Comparison of ENCODE assay signal across 8 mouse cellular contexts in genomic region chr12:54657226-54657625, GRCm38 (mm10). TPM values are rescaled to one million over a fixed set of nuclear protein-coding genes. Genes with fewer than 3 reads are reported as not detected.
DNase-seq lines count a peak whose midpoint lies in the region; ATAC-seq and TF ChIP-seq lines count a peak whose summit lies in the region.

No protein-coding gene starts in this region.

- H3K9ac ChIP-seq in heart, embryonic 13.5 days = peak overlapping the region; percentile 76
- peak overlapping the region; percentile 72 for H3K9ac ChIP-seq in MEL (ENCODE audit: control insufficient read depth, low read depth, low read length, poor library complexity, severe bottlenecking)
- peak overlapping the region; percentile 80 for H3K9ac ChIP-seq in hindbrain, embryonic 13.5 days
- peak overlapping the region; percentile 85; the same call in 1 of the 2 replicates for H3K9ac ChIP-seq in midbrain, embryonic 11.5 days (ENCODE audit: low read length)

- H3K36me3 ChIP-seq in heart, embryonic 13.5 days = no peaks in the 10 kb centered on the region
- H3K36me3 ChIP-seq in MEL (ENCODE audit: control insufficient read depth in 1 of 2, insufficient read depth in 2 of 2, low read length in 2 of 2) = peaks cover 0 to 21% of the 10 kb centered on the region in 2 experiments; a peak in 2 of 4 replicates
- H3K36me3 ChIP-seq in hindbrain, embryonic 13.5 days = no peaks in the 10 kb centered on the region
- no peaks in the 10 kb centered on the region for H3K36me3 ChIP-seq in midbrain, embryonic 11.5 days (ENCODE audit: control insufficient read depth, insufficient read depth, low read length)

- H3K4me1 ChIP-seq in heart, embryonic 13.5 days = peaks cover 34% of the 10 kb centered on the region
- H3K4me1 ChIP-seq in MEL (ENCODE audit: control insufficient read depth in 1 of 2, insufficient read depth in 2 of 2, low read length in 2 of 2) = peaks cover 13 to 17% of the 10 kb centered on the region in 2 experiments
- H3K4me1 ChIP-seq in hindbrain, embryonic 13.5 days (replicated peaks) = peaks cover 30% of the 10 kb centered on the region
- peaks cover 11% of the 10 kb centered on the region for H3K4me1 ChIP-seq in midbrain, embryonic 11.5 days (ENCODE audit: control insufficient read depth, insufficient read depth, low read length)

- intact Hi-C loops in left cerebral cortex, postnatal 4 days (cut with DNase I) = no loop called here

- TF ChIP-seq POLR2A in MEL (IDR thresholded peaks at IDR 0.05; ENCODE audit: control insufficient read depth in 1 of 2, insufficient read depth in 1 of 2, low read depth in 1 of 2, low read length in 2 of 2, poor library complexity in 1 of 2) = no peak

- TF ChIP-seq EP300 in MEL (IDR thresholded peaks at IDR 0.05; ENCODE audit: low read depth in 1 of 2, low read length in 2 of 2) = no peak

- H3K9me3 ChIP-seq in heart, embryonic 13.5 days = no peaks in the 10 kb centered on the region
- no peaks in the 10 kb centered on the region for H3K9me3 ChIP-seq in MEL (replicated peaks; ENCODE audit: insufficient read depth, low read length)
- no peaks in the 10 kb centered on the region for H3K9me3 ChIP-seq in hindbrain, embryonic 13.5 days
- no peaks in the 10 kb centered on the region for H3K9me3 ChIP-seq in midbrain, embryonic 11.5 days (ENCODE audit: control insufficient read depth, low read length)

- no peak for ATAC-seq in heart, embryonic 13.5 days (ENCODE audit: extremely low read depth, insufficient number of reproducible peaks, low FRiP score, low TSS enrichment)
- ATAC-seq in hindbrain, embryonic 13.5 days (ENCODE audit: low FRiP score) = no peak
- no peak for ATAC-seq in midbrain, embryonic 11.5 days (ENCODE audit: low FRiP score)

- H3K27ac ChIP-seq in heart, embryonic 13.5 days (replicated peaks) = no peak overlapping the region
- peak overlapping the region; percentile 56; the same call in 1 of the 2 replicates for H3K27ac ChIP-seq in MEL (ENCODE audit: control insufficient read depth, low read depth, low read length)
- peak overlapping the region; percentile 86; the same call in 1 of the 2 replicates for H3K27ac ChIP-seq in hindbrain, embryonic 13.5 days
- H3K27ac ChIP-seq in midbrain, embryonic 11.5 days (ENCODE audit: low read depth, low read length) = no peak overlapping the region

- no peak for TF ChIP-seq RAD21 in MEL (IDR thresholded peaks at IDR 0.05; ENCODE audit: low read depth, low read length)

- no peaks in the 10 kb centered on the region for H3K27me3 ChIP-seq in heart, embryonic 13.5 days (replicated peaks)
- H3K27me3 ChIP-seq in MEL (ENCODE audit: control insufficient read depth in 1 of 2, insufficient read depth in 2 of 2, low read length in 2 of 2) = no peaks in the 10 kb centered on the region
- 0 out of 2 replicates have a peak, but pooled peaks cover 2% of the 10 kb centered on the region for H3K27me3 ChIP-seq in hindbrain, embryonic 13.5 days
- H3K27me3 ChIP-seq in midbrain, embryonic 11.5 days (ENCODE audit: control insufficient read depth, insufficient read depth, low read length) = no peaks in the 10 kb centered on the region

- H3K79me2 ChIP-seq in MEL (ENCODE audit: control insufficient read depth, insufficient read depth, low read length, poor library complexity) = peaks cover 23% of the 10 kb centered on the region

- WGBS in heart, embryonic 13.5 days = 48% methylated on average over 2 of the region's 2 CpGs
- WGBS in hindbrain, embryonic 13.5 days = 67% methylated on average over 2 of the region's 2 CpGs
- WGBS in midbrain, embryonic 11.5 days = 68% methylated on average over 2 of the region's 2 CpGs

- no peak for TF ChIP-seq CTCF in MEL (IDR thresholded peaks at IDR 0.05 in 2 of 3, conservative IDR thresholded peaks at IDR 0.05 in 1 of 3; ENCODE audit: control insufficient read depth in 1 of 3, insufficient read depth in 1 of 3, low read depth in 2 of 3, low read length in 3 of 3, poor library complexity in 1 of 3, severe bottlenecking in 1 of 3)

- H3K4me3 ChIP-seq in heart, embryonic 13.5 days = peak overlapping the region; percentile 74
- peak overlapping the region; percentile 57 to 83 for H3K4me3 ChIP-seq in MEL (ENCODE audit: control insufficient read depth in 1 of 2, insufficient read depth in 1 of 2, low read depth in 2 of 2, low read length in 2 of 2)
- H3K4me3 ChIP-seq in hindbrain, embryonic 13.5 days = peak overlapping the region; percentile 58; the same call in 1 of the 2 replicates
- H3K4me3 ChIP-seq in midbrain, embryonic 11.5 days (ENCODE audit: low read depth, low read length) = no peak overlapping the region

- peak overlapping the region; percentile 76 for H3K4me2 ChIP-seq in heart, embryonic 13.5 days
- peak overlapping the region; percentile 65 for H3K4me2 ChIP-seq in hindbrain, embryonic 13.5 days
- peak overlapping the region; percentile 45; the same call in 1 of the 2 replicates for H3K4me2 ChIP-seq in midbrain, embryonic 11.5 days

- no peak for DNase-seq in heart, adult 9 months (ENCODE audit: low spot score in 2 of 2)
- DNase-seq in MEL (ENCODE audit: low read depth, low spot score) = no peak
- DNase-seq in midbrain, embryonic 11.5 days (ENCODE audit: low spot score, missing footprints) = no peak
- no peak for DNase-seq in thymus, postnatal 4 days
- DNase-seq in left cerebral cortex, postnatal 4 days = no peak
- no peak for DNase-seq in left cerebral cortex, adult 8-10 months (ENCODE audit: low spot score in 2 of 2)

TF ChIP-seq in MEL, 35 proteins besides CTCF, POLR2A, EP300 and RAD21:
- TF ChIP-seq GABPA (IDR thresholded peaks at IDR 0.05; ENCODE audit: low read depth, low read length) (no peak), TBP (IDR thresholded peaks at IDR 0.05; ENCODE audit: low read depth, low read length) (0 out of 2 replicates have a peak, but pooled peaks have one; percentile 17), USF1 (IDR thresholded peaks at IDR 0.05; ENCODE audit: low read depth, low read length) (0 out of 2 replicates have a peak, but pooled peaks have one; percentile 29), POLR2AphosphoS5 (IDR thresholded peaks at IDR 0.05; ENCODE audit: borderline replicate concordance, low read depth, low read length) (0 out of 2 replicates have a peak, but pooled peaks have one; percentile 11), UBTF (IDR thresholded peaks at IDR 0.05; ENCODE audit: borderline replicate concordance, insufficient read depth, low read depth, low read length) (0 out of 2 replicates have a peak, but pooled peaks have one; percentile 51), ZKSCAN1 (IDR thresholded peaks at IDR 0.05; ENCODE audit: low read depth, low read length) (no peak)

RNA-seq across cellular contexts. Expression of gene Sptssa, which starts 0.9 kb away (rescaled TPM):
- 125 and 133 TPM in 2 replicates for polyA plus RNA-seq in heart, embryonic 13.5 days (2015; fragmentation: Nextera tagmentation; extraction: Ambion mirVana)
- 58.1 and 88.4 TPM in 2 replicates for total RNA-seq in MEL (2012; rRNA removed)
- polyA plus RNA-seq in MEL (2012; ENCODE audit: insufficient read depth in 1 of 2, insufficient read length in 2 of 2, low read depth in 1 of 2, low replicate concordance in 2 of 2, missing spikeins in 1 of 2) = 100 to 1,000 TPM in 1 of 2 experiments, not detected in 1; 166 TPM
- polyA plus RNA-seq in hindbrain, embryonic 13.5 days (2015; fragmentation: Nextera tagmentation; extraction: Ambion mirVana) = 182 and 193 TPM in 2 replicates
- 213 and 221 TPM in 2 replicates for polyA plus RNA-seq in midbrain, embryonic 11.5 days (2014; fragmentation: Nextera tagmentation; extraction: Ambion mirVana)
- 10 to 100 TPM; 63.3 to 68.5 TPM for total RNA-seq in left cerebral cortex, postnatal 4 days (2021)
- total RNA-seq in left cerebral cortex, adult 8-10 months (2022) = 10 to 100 TPM; 25.7 to 28.2 (median 27.2) TPM

RNA-seq across cellular contexts. Expression of gene Eapp, which starts 38.5 kb away (rescaled TPM):
- polyA plus RNA-seq in heart, embryonic 13.5 days (2015; fragmentation: Nextera tagmentation; extraction: Ambion mirVana) = 45.5 and 49.4 TPM in 2 replicates
- 45.6 and 50.4 TPM in 2 replicates for total RNA-seq in MEL (2012; rRNA removed)
- polyA plus RNA-seq in MEL (2012; ENCODE audit: insufficient read depth in 1 of 2, insufficient read length in 2 of 2, low read depth in 1 of 2, low replicate concordance in 2 of 2, missing spikeins in 1 of 2) = 10 to 100 TPM in 1 of 2 experiments, not detected in 1; 50.7 TPM
- polyA plus RNA-seq in hindbrain, embryonic 13.5 days (2015; fragmentation: Nextera tagmentation; extraction: Ambion mirVana) = 90.3 and 97.2 TPM in 2 replicates
- 77.8 and 88.0 TPM in 2 replicates for polyA plus RNA-seq in midbrain, embryonic 11.5 days (2014; fragmentation: Nextera tagmentation; extraction: Ambion mirVana)
- total RNA-seq in left cerebral cortex, postnatal 4 days (2021) = 10 to 100 TPM; 47.3 to 55.0 TPM
- total RNA-seq in left cerebral cortex, adult 8-10 months (2022) = 10 to 100 TPM; 30.5 to 34.3 (median 32.0) TPM

Comparison
In these comparisons a context has a peak if more than half of its experiments do, and no peak if none do; other contexts are left out.
1. H3K27ac ChIP-seq: peak in MEL (single experiment) and hindbrain, embryonic 13.5 days (single experiment); none in heart, embryonic 13.5 days (single experiment) and midbrain, embryonic 11.5 days (single experiment).
2. Peak in every context shown above with its lines, with median percentiles within 50 percentile points of each other: H3K4me2 ChIP-seq and H3K9ac ChIP-seq.